Mouse (Mus musculus) bone marrow, adult 2 months (tissue): ENCODE data around the gene Aoc3. TPM values are rescaled to one million over a fixed set of nuclear protein-coding genes. Genes with fewer than 3 reads are reported as not detected.

ENCODE experiments used
- H3K27ac ChIP-seq: fragments of 200-500 bp; 2 replicates; pipeline ENCODE4 v1.5.1; 2012; ENCODE audit warnings: low read depth, mild to moderate bottlenecking, control low read depth, inconsistent platforms, low read length; ENCODE audit not compliant: control insufficient read depth, poor library complexity, insufficient read depth
- H3K4me1 ChIP-seq: fragments of 200-500 bp; 2 replicates; pipeline ENCODE4 v1.6.1; 2011; ENCODE audit warnings: low read length; ENCODE audit not compliant: control insufficient read depth, insufficient read depth
- H3K4me3 ChIP-seq: fragments of 200-500 bp; replicated peaks from 2 replicates; pipeline ENCODE3; 2011; ENCODE audit warnings: mild to moderate bottlenecking, low read depth, low read length, control low read depth; ENCODE audit not compliant: control insufficient read depth
- CTCF ChIP-seq: fragments of 200-500 bp; IDR thresholded peaks from 2 replicates; pipeline ENCODE4 v1.5.1; 2011; ENCODE audit warnings: low read length, control low read depth; ENCODE audit not compliant: control insufficient read depth, insufficient read depth
- POLR2A ChIP-seq: fragments of 200-500 bp; IDR thresholded peaks from 2 replicates; pipeline ENCODE4 v1.6.1; 2011; ENCODE audit warnings: low read depth, mild to moderate bottlenecking, control low read depth, low read length, borderline replicate concordance; ENCODE audit not compliant: control insufficient read depth
- WGBS: fragments of 180-500 bp; shearing (Covaris S2); methylation state at CpG from one replicate; pipeline ENCODE4 v1.1.7; 2018; 5-methylcytosine and 5-hydroxymethylcytosine counted together
- polyA plus RNA-seq: library from polyadenylated mRNA; stranded (reverse); fragments of >200 nt; gene quantifications from 2 replicates; pipeline ENCODE4 v1.2.4, GENCODE M21; 2011; ENCODE audit warnings: low replicate concordance; ENCODE audit not compliant: missing spikeins, insufficient read depth, insufficient read length

Aoc3 gene
- polyA plus RNA-seq, 1 experiment = 0.82 TPM

DNA sequence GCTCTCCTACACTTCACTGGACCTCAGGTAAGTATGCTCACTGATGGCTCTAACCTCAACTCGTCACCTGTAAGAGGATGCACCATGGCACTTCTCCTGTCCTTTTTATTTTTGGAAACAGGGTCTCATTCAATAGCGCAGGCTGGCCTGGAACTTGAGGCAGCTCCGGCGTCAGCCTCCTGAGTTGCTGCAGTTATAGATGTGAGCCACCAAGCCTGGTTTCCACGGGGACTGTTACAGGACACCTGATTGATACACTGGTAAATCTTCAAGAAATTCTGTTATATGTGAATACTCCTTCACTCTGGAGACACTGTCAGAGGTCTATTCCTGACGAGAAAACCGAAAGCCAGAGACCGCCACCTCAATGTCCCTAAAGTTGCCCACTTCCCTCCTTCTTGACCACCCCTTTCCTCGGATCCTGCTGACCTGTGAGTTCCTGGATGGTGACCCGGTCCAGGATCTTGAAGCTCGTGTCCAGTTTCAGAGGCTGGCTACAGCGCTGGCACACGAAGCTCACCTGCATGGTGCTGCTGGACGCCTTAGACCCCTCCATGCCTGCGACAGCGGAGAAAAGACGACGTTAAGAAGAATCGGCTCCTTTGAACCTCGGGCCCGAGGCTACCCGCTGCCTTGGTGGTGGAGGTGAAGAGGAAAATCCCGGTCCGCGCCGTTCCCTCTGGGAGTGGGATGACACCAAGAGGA, 29.0 kb upstream of the Aoc3 start:
- Histone ChIP-seq H3K4me3 (peak overlapping the region; percentile 77), H3K4me1 (no peaks in the 10 kb centered on the region; the same call in 1 of the 2 replicates), H3K27ac (peak overlapping the region; percentile 60)
- TF ChIP-seq POLR2A (no peak), CTCF (no peak)
- WGBS = 8% methylated on average over 26 of the region's 26 CpGs

DNA sequence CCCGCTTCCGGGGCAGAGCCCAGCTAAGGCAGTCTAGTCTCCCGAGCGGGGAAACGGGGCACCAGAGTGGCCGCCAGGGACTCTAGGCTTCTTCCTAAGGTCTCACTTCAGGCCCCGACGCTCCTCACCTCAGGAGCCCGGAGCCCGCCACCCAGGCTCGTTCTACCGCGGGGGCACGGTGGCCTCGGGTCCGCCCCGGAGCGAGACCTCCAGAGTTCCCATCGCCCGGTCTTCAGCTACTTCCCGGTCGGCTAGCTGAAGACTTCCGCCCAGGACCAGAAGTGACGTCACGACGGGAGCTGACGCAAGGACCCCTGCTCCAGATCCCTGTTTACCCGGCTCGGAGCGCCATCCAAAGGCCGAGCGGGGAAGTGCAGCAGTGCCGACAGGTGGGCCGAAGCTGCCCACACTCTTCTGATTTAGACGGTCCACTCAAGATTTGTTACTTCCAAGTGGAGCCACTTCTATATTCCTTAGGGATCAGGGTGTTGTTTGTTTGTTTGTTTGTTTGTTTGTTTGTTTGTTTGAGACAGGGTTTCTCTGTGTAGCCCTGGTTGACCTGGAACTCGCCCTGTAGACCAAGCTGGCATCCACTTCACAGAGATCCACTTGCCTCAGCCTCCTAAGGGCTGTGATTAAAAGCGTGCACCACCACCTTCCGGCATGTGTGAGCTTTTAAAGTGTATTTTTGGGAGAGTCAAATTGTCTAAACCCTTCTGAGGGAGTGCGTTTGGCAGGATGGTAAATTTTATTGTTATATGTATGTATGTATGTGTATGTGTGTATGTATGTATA, 28.2 kb upstream of the Aoc3 start, which contains the start of gene Becn1:
TSS of gene Becn1 (minus strand) at position 283 of the 795 bp plus-strand sequence.
- TF ChIP-seq CTCF (peak; percentile 86), POLR2A (peak; percentile 77; the same call in 1 of the 2 replicates)
- Histone ChIP-seq H3K4me3 (peak within 1 kb of the TSS; percentile 77), H3K27ac (peak within 1 kb of the TSS; percentile 60), H3K4me1 (no peaks in the 10 kb centered on the region; the same call in 1 of the 2 replicates)
- 7% methylated on average over 39 of the region's 39 CpGs for WGBS

DNA sequence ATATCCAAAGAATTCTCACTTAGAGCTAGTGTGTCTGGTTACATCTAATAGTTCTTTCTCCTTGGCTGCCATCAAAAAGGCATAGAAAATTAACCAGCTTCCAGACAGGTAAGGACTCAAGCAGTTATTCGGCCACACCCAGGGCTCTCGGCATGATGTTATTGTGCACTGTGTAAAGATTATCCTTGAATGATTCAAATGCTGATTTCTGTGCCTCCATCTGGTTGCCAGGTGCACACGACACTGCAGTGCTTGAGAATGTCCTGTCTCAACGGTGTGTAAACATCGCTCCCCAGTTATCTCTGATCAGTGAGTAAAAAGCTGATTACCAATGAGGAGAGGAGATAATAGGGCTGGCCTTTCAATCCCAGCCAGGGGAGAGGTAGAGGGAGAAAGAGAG, 22.7 kb upstream of the Aoc3 start:
- TF ChIP-seq CTCF (no peak), POLR2A (no peak)
- no peak overlapping the region for H3K27ac ChIP-seq
- 52% methylated on average over 5 of the region's 5 CpGs for WGBS

DNA sequence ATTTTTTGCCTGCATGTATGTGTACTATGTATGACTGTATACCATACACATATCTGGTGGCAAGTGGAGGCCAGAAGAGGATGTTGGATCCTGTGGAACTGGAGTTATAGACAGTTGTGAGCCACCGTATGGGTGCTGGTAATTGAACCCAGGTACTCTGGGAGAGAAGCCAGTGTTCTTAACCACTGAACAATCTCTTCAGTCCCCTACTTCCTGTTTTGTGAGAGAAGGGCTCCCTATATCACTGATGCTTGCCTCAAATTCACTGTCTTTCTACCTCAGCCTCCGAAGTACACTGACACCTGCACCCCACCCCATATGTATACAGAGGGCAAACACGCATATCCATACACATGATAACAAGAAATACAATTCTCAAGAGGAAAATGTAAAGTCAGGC, 19.3 kb upstream of the Aoc3 start:
- Histone ChIP-seq H3K4me3 (no peak overlapping the region), H3K27ac (no peak overlapping the region), H3K4me1 (peaks cover 1% of the 10 kb centered on the region; the same call in 1 of the 2 replicates)
- TF ChIP-seq POLR2A = no peak
- TF ChIP-seq CTCF = no peak
- WGBS = 54% methylated on average over 3 of the region's 3 CpGs

More for the DNA sequence above, 22.7 kb upstream of the Aoc3 start:
- no peaks in the 10 kb centered on the region for H3K4me1 ChIP-seq
- no peak overlapping the region for H3K4me3 ChIP-seq

DNA sequence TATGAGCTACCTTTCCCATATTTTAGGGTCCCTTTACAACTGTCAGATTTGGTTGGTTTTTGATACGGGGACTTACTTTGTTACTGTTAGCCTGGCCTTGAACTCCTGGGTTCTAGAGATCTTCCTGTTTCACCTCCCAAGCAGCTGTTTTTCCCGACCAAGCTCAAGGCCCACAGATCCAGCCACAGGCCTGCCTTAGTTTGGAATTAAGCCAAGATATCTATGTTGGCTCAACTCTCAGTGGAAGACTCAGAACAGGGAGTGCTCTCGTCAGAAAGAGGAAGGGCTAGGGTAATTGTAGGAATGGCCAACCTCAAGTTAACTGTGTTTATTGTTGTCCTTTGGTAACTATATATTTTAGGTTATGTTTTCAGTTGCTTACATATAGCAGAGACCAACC, 18.3 kb upstream of the Aoc3 start:
- H3K4me1 ChIP-seq = peaks cover 3% of the 10 kb centered on the region; the same call in 1 of the 2 replicates
- no peak for TF ChIP-seq POLR2A
- TF ChIP-seq CTCF = no peak
- WGBS = 36% methylated on average over 3 of the region's 3 CpGs
- H3K4me3 ChIP-seq = no peak overlapping the region
- H3K27ac ChIP-seq = no peak overlapping the region

DNA sequence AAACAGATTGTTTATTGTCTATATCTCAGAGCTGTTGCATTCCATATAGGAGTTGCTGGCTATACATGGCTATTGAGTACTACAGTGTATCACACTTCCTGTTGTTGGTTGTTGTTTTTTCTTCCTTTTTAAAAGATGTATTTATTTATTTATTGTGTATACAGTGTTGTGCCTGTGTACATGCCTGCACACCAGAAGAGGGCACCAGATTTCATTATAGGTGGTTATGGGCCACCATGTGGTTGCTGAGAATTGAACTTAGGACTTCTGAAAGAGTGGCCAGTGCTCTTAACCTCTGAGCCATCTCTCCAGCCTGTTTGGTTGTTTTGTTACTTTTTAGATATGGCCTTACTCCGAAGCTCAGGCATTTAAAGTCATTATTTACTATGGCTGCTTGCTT, 15.8 kb upstream of the Aoc3 start:
- Histone ChIP-seq H3K27ac (no peak overlapping the region), H3K4me3 (no peak overlapping the region), H3K4me1 (peaks cover 3% of the 10 kb centered on the region; the same call in 1 of the 2 replicates)
- no peak for TF ChIP-seq POLR2A
- TF ChIP-seq CTCF = no peak
- WGBS = 95% methylated on average over 1 of the region's 1 CpGs

DNA sequence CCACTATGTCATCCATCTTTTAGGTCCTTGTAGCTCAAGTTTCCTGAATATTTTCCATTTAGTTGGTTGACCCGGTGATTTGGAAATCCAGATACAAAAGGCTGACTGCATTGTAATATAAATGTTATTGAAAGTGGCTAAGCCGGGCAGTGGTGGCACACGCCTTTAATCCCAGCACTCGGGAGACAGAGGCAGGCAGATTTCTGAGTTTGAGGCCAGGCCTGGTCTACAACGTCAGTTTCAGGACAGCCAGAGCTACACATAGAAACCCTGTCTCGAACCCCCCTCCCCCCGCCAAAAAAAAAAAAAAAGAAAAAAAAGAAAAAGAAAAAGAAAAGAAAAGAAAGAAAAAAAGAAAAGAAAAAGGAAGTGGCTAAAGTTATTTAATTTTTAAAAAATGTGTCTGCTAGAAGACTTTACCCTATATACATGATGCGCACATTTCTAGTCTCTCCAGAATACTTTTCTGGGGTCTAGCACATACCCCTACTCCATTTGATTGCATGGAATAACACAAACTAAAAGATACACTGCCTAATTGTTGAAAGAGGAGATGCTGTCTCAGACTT, 15.2 kb upstream of the Aoc3 start:
- Histone ChIP-seq H3K4me1 (peaks cover 3% of the 10 kb centered on the region; the same call in 1 of the 2 replicates), H3K27ac (peak overlapping the region; percentile 51; the same call in 1 of the 2 replicates), H3K4me3 (peak overlapping the region; percentile 97)
- TF ChIP-seq POLR2A = no peak
- 79% methylated on average over 8 of the region's 8 CpGs for WGBS
